Mouse (Mus musculus) cerebellum, adult 2 months (tissue): ENCODE results near the gene Gm49396. TPM values are rescaled to one million over a fixed set of nuclear protein-coding genes. Genes with fewer than 3 reads are reported as not detected.
A peak's percentile ranks its signal among the peaks of the same experiment; 100 is the strongest.

ENCODE experiments used
- DNase-seq, 2 experiments: peaks; one replicate each; pipeline ENCODE4 v3.0.0; 2021
- H3K27ac ChIP-seq: fragments of 200-500 bp; 2 replicates; pipeline ENCODE4 v1.5.1; 2012; ENCODE audit warnings: low read length, control low read depth, inconsistent platforms; ENCODE audit not compliant: insufficient read depth
- H3K27me3 ChIP-seq: fragments of 200-500 bp; 2 replicates; pipeline ENCODE4 v1.6.1; 2012; ENCODE audit warnings: inconsistent platforms, mild to moderate bottlenecking, low read length, moderate library complexity; ENCODE audit not compliant: control insufficient read depth, insufficient read depth
- H3K4me1 ChIP-seq: fragments of 200-500 bp; 2 replicates; pipeline ENCODE4 v1.6.1; 2011; ENCODE audit warnings: low read length; ENCODE audit not compliant: control insufficient read depth, insufficient read depth
- H3K4me3 ChIP-seq: fragments of 200-500 bp; replicated peaks from 2 replicates; pipeline ENCODE3; 2011; ENCODE audit warnings: mild to moderate bottlenecking, low read depth, low read length, control low read depth; ENCODE audit not compliant: insufficient read depth
- CTCF ChIP-seq: fragments of 200-500 bp; IDR thresholded peaks from 2 replicates; pipeline ENCODE4 v1.5.1; 2011; ENCODE audit warnings: low read depth, mild to moderate bottlenecking, control low read depth, low read length, moderate library complexity, borderline replicate concordance; ENCODE audit not compliant: insufficient read depth
- POLR2A ChIP-seq: fragments of 200-500 bp; IDR thresholded peaks from 2 replicates; pipeline ENCODE4 v1.6.1; 2011; ENCODE audit warnings: low read length, control low read depth, borderline replicate concordance; ENCODE audit not compliant: insufficient read depth
- WGBS: fragments of 180-500 bp; shearing (Covaris S2); methylation state at CpG from one replicate; pipeline ENCODE4 v1.1.7; 2018; 5-methylcytosine and 5-hydroxymethylcytosine counted together
- polyA plus RNA-seq: library from polyadenylated mRNA; depleted of rRNA; stranded (reverse); fragments of >200 nt; gene quantifications from 2 replicates; pipeline ENCODE4 v1.2.3, GENCODE M21; 2012

Gene Gm49396
- polyA plus RNA-seq, 1 experiment: 12.3 TPM

DNA sequence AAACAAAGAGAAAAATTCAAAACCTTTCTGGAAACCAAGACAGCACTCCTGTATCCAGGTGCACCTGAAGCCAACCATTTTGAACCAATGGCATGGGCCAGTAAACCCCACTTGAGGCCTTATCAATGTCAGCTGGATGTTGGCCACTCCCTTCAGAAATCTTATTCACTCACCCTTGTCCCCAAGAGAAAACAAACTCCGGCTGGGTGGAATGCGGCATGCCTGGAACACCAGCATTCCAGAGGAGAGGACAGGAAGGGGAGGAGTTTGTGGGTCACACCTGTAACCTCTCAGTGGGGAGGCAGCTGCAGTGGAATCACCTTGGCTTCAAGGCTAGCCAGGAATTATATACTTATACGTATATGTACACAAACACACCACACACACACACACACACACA, 39.4 kb downstream of the Gm49396 start:
- Histone ChIP-seq H3K4me1 (peaks cover 6% of the 10 kb centered on the region), H3K4me3 (no peak overlapping the region), H3K27me3 (no peaks in the 10 kb centered on the region), H3K27ac (no peak overlapping the region)
- WGBS: 72% methylated on average over 3 of the region's 3 CpGs
- no peak for DNase-seq
- no peak for TF ChIP-seq CTCF
- no peak for TF ChIP-seq POLR2A

DNA sequence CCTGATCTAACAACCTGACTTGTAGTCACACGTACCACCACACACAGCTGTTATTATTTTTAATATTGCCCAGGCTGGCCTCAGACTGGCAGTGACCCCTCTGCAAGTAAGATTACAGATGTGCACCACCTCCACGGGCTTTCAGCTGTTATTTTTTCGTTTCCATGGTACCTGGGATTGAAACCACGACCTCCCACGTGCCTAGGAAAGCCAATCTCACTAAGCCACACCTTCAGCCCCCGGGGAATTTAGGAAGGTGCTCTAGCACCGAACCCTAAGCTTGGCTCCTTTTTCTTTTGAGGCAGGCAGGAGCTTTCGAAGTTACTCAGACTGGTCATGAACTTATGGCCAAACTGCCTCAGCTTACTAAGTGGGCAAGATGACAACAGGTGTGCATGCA, 41.3 kb downstream of the Gm49396 start:
- no peak for DNase-seq
- TF ChIP-seq POLR2A (no peak), CTCF (no peak)
- Histone ChIP-seq H3K27ac (no peak overlapping the region), H3K4me1 (peaks cover 6% of the 10 kb centered on the region), H3K4me3 (no peak overlapping the region), H3K27me3 (no peaks in the 10 kb centered on the region)
- WGBS: 58% methylated on average over 8 of the region's 8 CpGs

DNA sequence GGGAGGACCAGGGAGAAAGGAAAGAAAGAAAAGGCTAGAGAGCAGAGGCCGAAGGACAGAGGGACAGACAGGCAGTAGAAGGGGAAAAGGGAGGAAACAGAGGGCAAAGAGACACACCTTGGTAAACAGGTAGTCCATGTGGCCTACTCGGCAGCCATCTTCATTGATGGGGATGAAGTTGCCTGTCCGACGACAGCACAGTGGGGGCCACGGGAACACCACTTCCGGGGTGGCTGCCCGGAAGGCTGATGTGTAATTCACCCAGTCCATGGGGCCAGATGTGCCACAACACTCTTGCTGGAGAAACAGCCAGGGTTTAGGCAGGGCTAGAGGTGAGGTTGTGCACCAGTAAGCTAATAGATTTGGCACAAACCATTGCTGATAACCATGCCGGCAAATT, 41.8 kb downstream of the Gm49396 start:
- no peak for TF ChIP-seq CTCF
- no peak for TF ChIP-seq POLR2A
- WGBS: 81% methylated on average over 8 of the region's 8 CpGs
- no peak overlapping the region for H3K27ac ChIP-seq
- H3K4me3 ChIP-seq: no peak overlapping the region
- no peaks in the 10 kb centered on the region for H3K27me3 ChIP-seq
- H3K4me1 ChIP-seq: peaks cover 6% of the 10 kb centered on the region
- no peak for DNase-seq

DNA sequence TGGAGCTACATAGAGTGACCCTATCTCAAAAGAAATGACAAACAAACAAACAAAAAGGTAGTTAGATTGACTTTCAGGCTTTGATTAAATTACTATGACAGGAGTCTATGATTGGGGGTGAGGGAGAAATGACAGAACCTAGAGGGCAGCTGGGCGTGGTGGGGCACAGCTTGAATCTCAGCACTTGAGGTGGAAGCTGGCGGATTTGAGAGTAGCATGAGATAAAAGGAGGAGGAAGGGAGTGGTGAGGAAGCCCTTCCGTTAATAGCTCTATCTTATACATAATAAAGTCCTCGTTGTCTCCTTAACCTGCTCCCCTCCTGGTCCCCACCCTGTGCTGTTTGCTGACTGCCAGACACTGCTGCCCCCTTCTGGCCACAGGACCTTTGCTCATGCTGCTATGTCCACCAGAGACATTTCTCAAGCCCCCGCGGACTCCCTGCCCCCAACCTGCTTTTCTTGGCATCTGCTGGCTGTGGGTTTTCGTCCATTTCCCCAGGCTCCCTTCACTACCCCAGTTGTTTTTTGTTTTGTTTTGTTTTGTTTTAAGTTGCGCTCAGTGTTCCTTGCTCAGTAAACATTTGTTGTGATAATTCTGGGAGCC, 44.7 kb downstream of the Gm49396 start:
- Histone ChIP-seq H3K4me1 (no peaks in the 10 kb centered on the region), H3K4me3 (no peak overlapping the region), H3K27ac (no peak overlapping the region), H3K27me3 (no peaks in the 10 kb centered on the region)
- WGBS: 21% methylated on average over 8 of the region's 8 CpGs
- TF ChIP-seq POLR2A: no peak
- TF ChIP-seq CTCF: peak; percentile 64; the same call in 1 of the 2 replicates
- peak; percentile 44 to 49 for DNase-seq

DNA sequence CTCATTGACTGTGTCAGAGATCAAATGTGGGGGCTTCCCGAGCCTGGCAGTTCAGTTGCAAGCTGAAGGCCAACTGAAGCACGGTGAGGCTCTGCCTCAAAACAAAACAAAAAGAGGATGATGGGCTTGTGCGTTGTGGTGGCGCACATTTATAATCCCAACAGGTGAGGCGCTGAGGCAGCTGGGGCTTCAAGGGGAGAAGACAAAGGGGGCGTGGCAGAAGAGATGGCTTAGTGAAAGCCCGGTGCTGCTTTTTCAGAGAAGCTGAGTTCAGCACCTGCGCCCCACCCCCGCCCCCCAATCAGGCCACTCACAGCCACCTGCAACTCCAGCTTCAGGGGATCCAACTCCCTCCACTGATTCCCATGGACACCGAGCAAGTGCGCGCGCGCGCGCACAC, 45.3 kb downstream of the Gm49396 start:
- TF ChIP-seq POLR2A: no peak
- TF ChIP-seq CTCF: no peak
- no peak overlapping the region for H3K27ac ChIP-seq
- DNase-seq: no peak
- no peaks in the 10 kb centered on the region for H3K4me1 ChIP-seq
- 59% methylated on average over 15 of the region's 16 CpGs for WGBS
- no peaks in the 10 kb centered on the region for H3K27me3 ChIP-seq
- H3K4me3 ChIP-seq: no peak overlapping the region

DNA sequence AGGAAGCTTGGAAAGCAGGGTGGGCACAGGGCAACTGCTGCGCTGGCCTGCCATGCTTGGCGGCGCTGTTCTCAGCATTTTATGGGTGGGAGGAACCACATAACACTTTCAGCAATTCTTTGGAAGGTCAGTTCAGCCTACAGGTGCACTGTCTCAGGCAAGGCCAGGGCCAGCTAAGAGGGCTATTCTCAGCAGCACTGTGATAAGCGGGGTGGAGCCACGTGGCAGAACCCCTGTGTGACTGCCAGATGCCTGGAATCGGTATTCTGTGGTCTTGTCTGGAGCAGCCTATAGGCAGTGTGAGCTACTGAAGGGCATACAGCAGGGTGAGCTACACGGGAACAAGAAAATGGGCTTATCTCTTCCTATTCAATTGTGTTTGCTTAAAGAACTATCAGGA, 46.9 kb downstream of the Gm49396 start:
- Histone ChIP-seq H3K4me3 (no peak overlapping the region), H3K27ac (no peak overlapping the region), H3K27me3 (no peaks in the 10 kb centered on the region), H3K4me1 (no peaks in the 10 kb centered on the region)
- 58% methylated on average over 7 of the region's 7 CpGs for WGBS
- TF ChIP-seq POLR2A: no peak
- TF ChIP-seq CTCF: no peak
- DNase-seq: no peak

DNA sequence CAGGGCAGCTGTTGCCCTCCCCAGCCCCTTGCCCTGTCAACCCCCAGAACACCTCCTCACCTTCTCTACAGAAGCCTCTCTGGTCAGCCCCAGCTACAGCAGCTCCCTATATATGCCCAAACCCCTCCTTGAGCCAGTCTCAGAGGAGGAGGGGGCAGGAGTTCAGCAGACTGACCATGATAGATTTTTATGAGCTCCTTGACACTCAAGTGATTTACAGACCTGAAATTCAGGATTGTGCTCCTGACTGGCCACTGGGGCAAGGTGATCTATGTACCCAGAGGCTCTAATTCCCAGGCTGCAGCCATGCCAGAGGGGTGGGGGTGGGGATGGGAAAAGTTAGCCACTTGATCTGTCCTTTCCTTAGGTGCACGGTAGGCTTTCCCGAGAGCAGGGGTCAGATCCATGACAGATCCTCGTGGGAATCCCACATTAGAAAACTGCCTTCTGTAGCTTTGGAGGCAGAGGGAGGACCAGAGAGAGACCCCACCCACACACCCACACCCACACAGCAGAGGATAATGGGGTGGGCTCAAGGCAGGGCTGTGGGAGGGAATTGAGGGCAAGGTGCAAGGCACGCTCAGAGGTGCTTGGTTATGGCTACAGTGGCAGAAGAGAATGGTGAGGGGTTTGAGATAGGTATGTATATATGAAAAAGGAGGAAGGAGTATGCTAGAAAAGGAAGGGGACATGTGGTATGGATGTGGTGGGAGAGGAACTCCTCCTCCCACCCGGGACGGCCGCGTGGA, 49.7 kb downstream of the Gm49396 start, which contains the start of gene Upk1a:
Gene Upk1a (minus strand): TSS at position 194 of the 749 bp plus-strand sequence.
- H3K27me3 ChIP-seq: no peaks in the 10 kb centered on the region
- no peak for DNase-seq
- H3K4me1 ChIP-seq: no peaks in the 10 kb centered on the region
- TF ChIP-seq CTCF (no peak), POLR2A (no peak)
- H3K4me3 ChIP-seq: no peak within 1 kb of the TSS
- no peak within 1 kb of the TSS for H3K27ac ChIP-seq
- WGBS: 83% methylated on average over 8 of the region's 8 CpGs
